Mouse (Mus musculus): ENCODE measurements around the gene Hist2h3b.

GRCm38 (mm10) chr3:96255926-96256593 lies 12.4 kb upstream of the Hist2h3b start:
- TF ChIP-seq CTCF (IDR thresholded peaks at IDR 0.05; ENCODE audit: borderline replicate concordance, control insufficient read depth, extremely low read depth, insufficient read depth, low read length, poor library complexity) (no peak), POLR2A (IDR thresholded peaks at IDR 0.05; ENCODE audit: control insufficient read depth, extremely low read depth, insufficient read depth, low read length, poor library complexity) (no peak)

Data from thymus, adult 2 months (tissue).